Mouse (Mus musculus) erythroblast, embryonic 14.5 days (primary cell): Measurements from ENCODE around the gene Myh10.

Source experiments
- GATA1 ChIP-seq: IDR thresholded peaks from 2 replicates; pipeline ENCODE4 v1.6.1; 2012; ENCODE audit warnings: low read length, inconsistent platforms, mixed read lengths
- TAL1 ChIP-seq: IDR thresholded peaks from 3 replicates; pipeline ENCODE4 v1.6.1; 2012; ENCODE audit warnings: low read length, inconsistent platforms, mixed read lengths

DNA sequence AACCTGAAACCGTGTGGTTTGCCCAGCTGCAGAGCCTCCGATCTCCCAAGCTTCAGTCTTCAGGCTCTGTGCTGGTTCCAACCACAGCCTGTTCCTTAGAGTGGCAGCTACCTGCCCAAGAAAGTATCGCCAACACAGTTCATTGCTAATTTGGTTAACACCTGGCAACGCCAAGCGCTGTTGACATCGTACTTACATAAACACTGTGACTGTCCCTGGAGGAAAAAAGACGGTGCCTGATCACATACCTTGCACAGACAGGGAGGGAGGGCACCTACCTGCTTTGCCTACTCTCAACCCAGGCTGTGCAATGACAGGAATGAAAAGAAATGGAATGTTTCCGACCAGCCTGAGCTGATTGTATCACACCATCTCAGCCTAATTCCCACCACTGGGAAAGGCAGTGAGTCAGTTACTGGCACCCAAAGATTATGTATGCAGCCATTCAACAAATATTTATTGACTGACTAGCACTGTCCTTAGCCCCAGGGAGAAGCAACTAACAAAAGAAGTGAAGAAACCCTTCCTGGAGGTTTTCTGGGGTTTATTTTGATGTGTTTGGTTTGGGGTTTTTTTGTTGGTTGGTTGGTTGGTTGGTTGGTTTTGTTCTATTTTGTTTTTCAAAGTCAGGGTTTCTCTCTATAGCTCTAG, 168.7 kb downstream of the Myh10 start:
- TF ChIP-seq GATA1 (no peak), TAL1 (no peak)
